Mouse (Mus musculus): ENCODE measurements around the gene Cdon. TPM values are rescaled to one million over a fixed set of nuclear protein-coding genes. Genes with fewer than 3 reads are reported as not detected.

Gene Cdon
- polyA plus RNA-seq, 1 experiment from 2014 or later: 9.3 TPM

- Histone ChIP-seq H3K9me3 (ENCODE audit: control insufficient read depth, low read length) (no peaks in the 10 kb centered on the region), H3K36me3 (ENCODE audit: control insufficient read depth, insufficient read depth, low read length) (peaks cover 47% of the 10 kb centered on the region), H3K27ac (ENCODE audit: low read depth) (no peak overlapping the region), H3K4me3 (ENCODE audit: low read depth, low read length) (no peak overlapping the region), H3K9ac (ENCODE audit: low read length) (no peak overlapping the region), H3K27me3 (replicated peaks; ENCODE audit: control insufficient read depth, insufficient read depth, low read length) (no peaks in the 10 kb centered on the region), H3K4me1 (replicated peaks; ENCODE audit: control insufficient read depth, insufficient read depth, low read length) (no peaks in the 10 kb centered on the region), H3K4me2 (ENCODE audit: low read length) (no peak overlapping the region)
- no peak for DNase-seq (ENCODE audit: low spot score)
- 64% methylated on average over 4 of the region's 4 CpGs for WGBS
- ATAC-seq (replicated peaks; ENCODE audit: low FRiP score, low TSS enrichment, low read depth): no peak
Measured at GRCm38 (mm10) chr9:35493733-35494092, 72.8 kb downstream of the Cdon start.

- H3K9me3 ChIP-seq (ENCODE audit: control insufficient read depth, low read length): no peaks in the 10 kb centered on the region
- DNase-seq (ENCODE audit: low spot score) (no peak), ATAC-seq (replicated peaks; ENCODE audit: low FRiP score, low TSS enrichment, low read depth) (no peak)
- H3K27me3 ChIP-seq (replicated peaks; ENCODE audit: control insufficient read depth, insufficient read depth, low read length): no peaks in the 10 kb centered on the region
- no peak overlapping the region for H3K4me2 ChIP-seq (ENCODE audit: low read length)
- H3K27ac ChIP-seq (ENCODE audit: low read depth): no peak overlapping the region
- no peak overlapping the region for H3K9ac ChIP-seq (ENCODE audit: low read length)
- peaks cover 46% of the 10 kb centered on the region for H3K36me3 ChIP-seq (ENCODE audit: control insufficient read depth, insufficient read depth, low read length)
- WGBS: 55% methylated on average over 4 of the region's 4 CpGs
- no peaks in the 10 kb centered on the region for H3K4me1 ChIP-seq (replicated peaks; ENCODE audit: control insufficient read depth, insufficient read depth, low read length)
- no peak overlapping the region for H3K4me3 ChIP-seq (ENCODE audit: low read depth, low read length)
Measured at GRCm38 (mm10) chr9:35494937-35495336, 74.0 kb downstream of the Cdon start.

DNA sequence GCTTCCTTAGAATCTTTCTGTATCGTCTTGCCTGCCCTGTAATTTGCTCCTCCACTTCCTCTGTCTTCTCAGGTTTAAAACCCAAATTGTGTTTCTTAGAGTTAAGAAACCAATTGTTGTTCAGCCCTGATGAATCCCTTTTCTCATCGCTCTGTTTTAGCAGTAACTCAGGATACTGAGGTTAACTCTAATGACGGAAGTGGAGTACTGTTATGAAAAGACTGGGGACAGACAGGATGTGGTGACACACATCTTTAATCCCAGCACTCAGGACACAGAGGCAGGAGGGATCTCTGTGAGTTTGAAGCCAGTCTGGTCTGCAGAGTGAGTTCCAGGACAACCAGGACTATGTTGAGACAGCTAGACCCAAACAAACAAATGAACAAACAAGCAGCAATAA is 74.5 kb downstream of the Cdon start:
- Histone ChIP-seq H3K4me1 (replicated peaks; ENCODE audit: control insufficient read depth, insufficient read depth, low read length) (no peaks in the 10 kb centered on the region), H3K4me2 (ENCODE audit: low read length) (no peak overlapping the region), H3K4me3 (ENCODE audit: low read depth, low read length) (no peak overlapping the region), H3K27me3 (replicated peaks; ENCODE audit: control insufficient read depth, insufficient read depth, low read length) (no peaks in the 10 kb centered on the region), H3K27ac (ENCODE audit: low read depth) (no peak overlapping the region), H3K9ac (ENCODE audit: low read length) (no peak overlapping the region), H3K36me3 (ENCODE audit: control insufficient read depth, insufficient read depth, low read length) (peaks cover 49% of the 10 kb centered on the region), H3K9me3 (ENCODE audit: control insufficient read depth, low read length) (no peaks in the 10 kb centered on the region)
- DNase-seq (ENCODE audit: low spot score) (no peak), ATAC-seq (replicated peaks; ENCODE audit: low FRiP score, low TSS enrichment, low read depth) (no peak)
- WGBS: 82% methylated on average over 3 of the region's 3 CpGs

GRCm38 (mm10) chr9:35499946-35500345 is 79.0 kb downstream of the Cdon start:
- Histone ChIP-seq H3K4me2 (ENCODE audit: low read length) (no peak overlapping the region), H3K4me1 (replicated peaks; ENCODE audit: control insufficient read depth, insufficient read depth, low read length) (no peaks in the 10 kb centered on the region), H3K27me3 (replicated peaks; ENCODE audit: control insufficient read depth, insufficient read depth, low read length) (no peaks in the 10 kb centered on the region), H3K9me3 (ENCODE audit: control insufficient read depth, low read length) (no peaks in the 10 kb centered on the region), H3K27ac (ENCODE audit: low read depth) (no peak overlapping the region), H3K4me3 (ENCODE audit: low read depth, low read length) (no peak overlapping the region), H3K36me3 (ENCODE audit: control insufficient read depth, insufficient read depth, low read length) (peaks cover 63% of the 10 kb centered on the region), H3K9ac (ENCODE audit: low read length) (no peak overlapping the region)
- DNase-seq (ENCODE audit: low spot score): no peak
- no peak for ATAC-seq (replicated peaks; ENCODE audit: low FRiP score, low TSS enrichment, low read depth)
- 81% methylated on average over 6 of the region's 6 CpGs for WGBS

DNA sequence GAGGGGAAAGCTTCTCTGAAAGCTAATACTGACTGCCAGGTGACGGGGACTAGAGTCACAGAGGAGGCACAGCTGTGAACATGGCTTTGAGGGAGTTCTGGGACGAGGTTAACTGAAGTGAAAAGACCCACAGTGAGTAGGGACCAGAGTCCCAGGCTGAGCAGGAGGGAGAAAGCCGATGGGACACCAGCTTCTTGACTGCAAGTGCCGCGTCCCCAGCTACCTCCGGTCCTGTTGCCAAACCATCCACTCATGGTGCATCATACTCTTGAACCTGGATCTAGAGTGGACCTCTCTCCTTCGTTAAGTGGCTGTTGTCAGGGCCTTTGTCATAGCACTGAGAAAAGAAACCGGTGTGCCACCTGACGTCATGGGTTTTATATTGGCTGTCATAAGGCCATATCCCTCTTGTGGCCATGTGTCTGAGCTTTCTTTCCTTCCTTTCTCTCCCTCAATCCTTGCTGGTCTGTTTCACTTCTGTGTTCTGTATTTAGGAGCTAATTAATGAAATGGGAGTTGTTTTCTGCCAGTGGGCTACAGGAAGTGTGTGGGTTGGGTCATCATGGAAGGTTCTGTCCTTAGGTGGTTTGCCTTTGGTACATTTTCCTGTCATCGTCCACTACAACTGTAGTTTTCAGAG is 81.6 kb downstream of the Cdon start:
- no peak for ATAC-seq (replicated peaks; ENCODE audit: low FRiP score, low TSS enrichment, low read depth)
- no peaks in the 10 kb centered on the region for H3K4me1 ChIP-seq (replicated peaks; ENCODE audit: control insufficient read depth, insufficient read depth, low read length)
- no peak overlapping the region for H3K9ac ChIP-seq (ENCODE audit: low read length)
- H3K27me3 ChIP-seq (replicated peaks; ENCODE audit: control insufficient read depth, insufficient read depth, low read length): no peaks in the 10 kb centered on the region
- no peak for DNase-seq (ENCODE audit: low spot score)
- no peak overlapping the region for H3K27ac ChIP-seq (ENCODE audit: low read depth)
- WGBS: 91% methylated on average over 10 of the region's 10 CpGs
- H3K4me2 ChIP-seq (ENCODE audit: low read length): no peak overlapping the region
- no peaks in the 10 kb centered on the region for H3K9me3 ChIP-seq (ENCODE audit: control insufficient read depth, low read length)
- H3K4me3 ChIP-seq (ENCODE audit: low read depth, low read length): no peak overlapping the region
- H3K36me3 ChIP-seq (ENCODE audit: control insufficient read depth, insufficient read depth, low read length): peaks cover 62% of the 10 kb centered on the region

DNA sequence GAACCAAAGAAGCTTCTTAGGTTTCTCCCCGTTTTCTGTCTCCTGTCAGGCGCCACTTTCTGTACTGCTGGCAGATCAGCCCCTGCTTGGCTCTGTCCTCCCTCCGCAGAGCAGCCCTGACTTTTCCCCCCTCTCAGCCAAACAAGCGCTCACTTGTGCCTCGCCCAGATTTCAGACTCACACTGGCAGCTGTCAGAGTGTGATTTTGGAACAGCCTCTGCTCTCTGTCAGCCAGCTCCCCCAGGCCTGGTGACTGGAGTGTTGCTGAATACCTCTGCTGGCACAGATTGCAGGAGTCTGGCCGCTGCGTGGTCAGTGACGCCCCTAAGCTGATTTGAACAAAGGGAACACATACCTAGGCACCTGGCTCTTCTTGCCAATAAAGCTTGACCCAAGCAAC is 87.3 kb downstream of the Cdon start:
- Histone ChIP-seq H3K36me3 (ENCODE audit: control insufficient read depth, insufficient read depth, low read length) (peaks cover 24% of the 10 kb centered on the region), H3K4me2 (ENCODE audit: low read length) (no peak overlapping the region), H3K9ac (ENCODE audit: low read length) (no peak overlapping the region), H3K4me3 (ENCODE audit: low read depth, low read length) (no peak overlapping the region), H3K27me3 (replicated peaks; ENCODE audit: control insufficient read depth, insufficient read depth, low read length) (no peaks in the 10 kb centered on the region), H3K27ac (ENCODE audit: low read depth) (no peak overlapping the region), H3K4me1 (replicated peaks; ENCODE audit: control insufficient read depth, insufficient read depth, low read length) (no peaks in the 10 kb centered on the region), H3K9me3 (ENCODE audit: control insufficient read depth, low read length) (no peaks in the 10 kb centered on the region)
- ATAC-seq (replicated peaks; ENCODE audit: low FRiP score, low TSS enrichment, low read depth): no peak
- WGBS: 43% methylated on average over 8 of the region's 8 CpGs
- DNase-seq (ENCODE audit: low spot score): no peak

- 88% methylated on average over 4 of the region's 4 CpGs for WGBS
- ATAC-seq (replicated peaks; ENCODE audit: low FRiP score, low TSS enrichment, low read depth): no peak
- Histone ChIP-seq H3K36me3 (ENCODE audit: control insufficient read depth, insufficient read depth, low read length) (no peaks in the 10 kb centered on the region), H3K9me3 (ENCODE audit: control insufficient read depth, low read length) (no peaks in the 10 kb centered on the region), H3K27me3 (replicated peaks; ENCODE audit: control insufficient read depth, insufficient read depth, low read length) (no peaks in the 10 kb centered on the region), H3K27ac (ENCODE audit: low read depth) (no peak overlapping the region), H3K9ac (ENCODE audit: low read length) (no peak overlapping the region), H3K4me2 (ENCODE audit: low read length) (no peak overlapping the region), H3K4me1 (replicated peaks; ENCODE audit: control insufficient read depth, insufficient read depth, low read length) (no peaks in the 10 kb centered on the region), H3K4me3 (ENCODE audit: low read depth, low read length) (no peak overlapping the region)
- no peak for DNase-seq (ENCODE audit: low spot score)
Measured at GRCm38 (mm10) chr9:35513900-35514299, 93.0 kb downstream of the Cdon start.

DNA sequence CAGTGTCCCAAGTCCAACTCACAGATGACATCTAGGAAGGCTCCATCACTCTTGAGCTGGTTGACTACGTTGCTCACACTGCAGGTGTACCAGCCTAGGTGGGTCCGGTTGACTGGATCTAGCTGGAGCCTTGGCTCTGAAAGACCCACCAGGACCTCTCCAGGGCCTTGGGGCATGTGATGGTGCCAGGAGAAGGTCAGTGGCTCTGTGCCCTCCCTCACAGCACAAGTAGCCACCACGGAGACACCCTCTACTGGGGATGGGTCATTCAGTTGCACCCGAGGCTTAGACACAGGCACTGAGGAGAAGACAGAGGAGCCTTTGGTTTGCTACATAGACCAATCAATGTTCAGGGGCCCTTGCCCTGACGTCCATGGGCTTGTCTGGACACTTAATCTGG is 95.3 kb downstream of the Cdon start:
- ATAC-seq (replicated peaks; ENCODE audit: low FRiP score, low TSS enrichment, low read depth) (no peak), DNase-seq (ENCODE audit: low spot score) (no peak)
- 83% methylated on average over 5 of the region's 5 CpGs for WGBS
- Histone ChIP-seq H3K9ac (ENCODE audit: low read length) (no peak overlapping the region), H3K36me3 (ENCODE audit: control insufficient read depth, insufficient read depth, low read length) (no peaks in the 10 kb centered on the region), H3K4me3 (ENCODE audit: low read depth, low read length) (no peak overlapping the region), H3K4me1 (replicated peaks; ENCODE audit: control insufficient read depth, insufficient read depth, low read length) (no peaks in the 10 kb centered on the region), H3K27ac (ENCODE audit: low read depth) (no peak overlapping the region), H3K4me2 (ENCODE audit: low read length) (no peak overlapping the region), H3K27me3 (replicated peaks; ENCODE audit: control insufficient read depth, insufficient read depth, low read length) (no peaks in the 10 kb centered on the region), H3K9me3 (ENCODE audit: control insufficient read depth, low read length) (no peaks in the 10 kb centered on the region)

- Histone ChIP-seq H3K9me3 (ENCODE audit: control insufficient read depth, low read length) (no peaks in the 10 kb centered on the region), H3K27ac (ENCODE audit: low read depth) (no peak overlapping the region), H3K27me3 (replicated peaks; ENCODE audit: control insufficient read depth, insufficient read depth, low read length) (no peaks in the 10 kb centered on the region), H3K4me2 (ENCODE audit: low read length) (no peak overlapping the region), H3K4me3 (ENCODE audit: low read depth, low read length) (no peak overlapping the region), H3K36me3 (ENCODE audit: control insufficient read depth, insufficient read depth, low read length) (no peaks in the 10 kb centered on the region), H3K4me1 (replicated peaks; ENCODE audit: control insufficient read depth, insufficient read depth, low read length) (no peaks in the 10 kb centered on the region), H3K9ac (ENCODE audit: low read length) (no peak overlapping the region)
- 90% methylated on average over 16 of the region's 16 CpGs for WGBS
- DNase-seq (ENCODE audit: low spot score) (no peak), ATAC-seq (replicated peaks; ENCODE audit: low FRiP score, low TSS enrichment, low read depth) (no peak)
Measured at GRCm38 (mm10) chr9:35516711-35517110, 95.8 kb downstream of the Cdon start.
